12 mouse cellular contexts compared by ENCODE assay signal in genomic region chr19:56663474-56664227, GRCm38 (mm10). TPM values are rescaled to one million over a fixed set of nuclear protein-coding genes. Genes with fewer than 3 reads are reported as not detected.
DNase-seq lines count a peak whose midpoint lies in the region; ATAC-seq and TF ChIP-seq lines count a peak whose summit lies in the region.
"Had no signal": no experiment of that assay in that cellular context is flagged by ENCODE, and none has a peak within 500 bp of the region (broad histone marks: within the 10 kb centered on the region; RNA-seq: fewer than 3 reads in every experiment).

No protein-coding gene starts in this region.

- H3K27ac ChIP-seq in forebrain, postnatal 0 days (ENCODE audit: low read depth, low read length): 0 out of 2 replicates have a peak overlapping the region, but pooled peaks have one; percentile 15
- H3K27ac ChIP-seq in forebrain, embryonic 11.5 days (ENCODE audit: low read depth, low read length): no peak overlapping the region
- peak overlapping the region; percentile 55; the same call in 1 of the 2 replicates for H3K27ac ChIP-seq in layer of hippocampus, adult 2 months
- 0 out of 2 replicates have a peak overlapping the region, but pooled peaks have one; percentile 4 for H3K27ac ChIP-seq in embryonic facial prominence, embryonic 15.5 days (replicated peaks)
- H3K27ac ChIP-seq: liver, embryonic 12.5 days had no signal

- no peak for DNase-seq in forebrain, postnatal 0 days
- no peak for DNase-seq in forebrain, embryonic 11.5 days (ENCODE audit: low spot score)
- no peak for DNase-seq in layer of hippocampus, adult 2 months (ENCODE audit: low spot score in 2 of 2)
- DNase-seq in layer of hippocampus, postnatal 14 days (ENCODE audit: low spot score in 2 of 2): no peak
- DNase-seq in lung, postnatal 25 days (ENCODE audit: low spot score): peak; percentile 68
- DNase-seq in layer of hippocampus, adult 18-20 months (ENCODE audit: low spot score in 2 of 2): no peak
- DNase-seq in urinary bladder, postnatal 10 days (ENCODE audit: low spot score): no peak

- no peak overlapping the region for H3K4me2 ChIP-seq in forebrain, postnatal 0 days (ENCODE audit: low read depth)
- no peak overlapping the region for H3K4me2 ChIP-seq in forebrain, embryonic 11.5 days (ENCODE audit: low read depth, low read length, severe bottlenecking)
- H3K4me2 ChIP-seq in embryonic facial prominence, embryonic 15.5 days (replicated peaks): no peak overlapping the region
- H3K4me2 ChIP-seq: liver, embryonic 12.5 days had no signal

- H3K9me3 ChIP-seq in forebrain, postnatal 0 days (ENCODE audit: low read length): no peaks in the 10 kb centered on the region
- H3K9me3 ChIP-seq in forebrain, embryonic 11.5 days (ENCODE audit: control insufficient read depth, low read length): no peaks in the 10 kb centered on the region
- no peaks in the 10 kb centered on the region for H3K9me3 ChIP-seq in embryonic facial prominence, embryonic 15.5 days (replicated peaks)
- H3K9me3 ChIP-seq: liver, embryonic 12.5 days had no signal

- ATAC-seq in forebrain, postnatal 0 days: no peak
- ATAC-seq in forebrain, embryonic 11.5 days (replicated peaks; ENCODE audit: low FRiP score): no peak
- no peak for ATAC-seq in embryonic facial prominence, embryonic 15.5 days (ENCODE audit: insufficient number of reproducible peaks, low FRiP score, low TSS enrichment, low read depth)
- ATAC-seq: liver, embryonic 12.5 days had no signal

- TF ChIP-seq CTCF in forebrain, postnatal 0 days (IDR thresholded peaks at IDR 0.05; ENCODE audit: low read depth): no peak
- TF ChIP-seq CTCF in layer of hippocampus, adult 2 months (conservative IDR thresholded peaks at IDR 0.05): no peak

- H3K4me3 ChIP-seq in forebrain, postnatal 0 days (ENCODE audit: low read depth, low read length): no peak overlapping the region
- no peak overlapping the region for H3K4me3 ChIP-seq in forebrain, embryonic 11.5 days (ENCODE audit: low read depth, low read length)
- no peak overlapping the region for H3K4me3 ChIP-seq in layer of hippocampus, adult 2 months
- H3K4me3 ChIP-seq in embryonic facial prominence, embryonic 15.5 days (replicated peaks): no peak overlapping the region
- H3K4me3 ChIP-seq: liver, embryonic 12.5 days; megakaryocyte, embryonic 14.5 days had no signal

- no peaks in the 10 kb centered on the region for H3K4me1 ChIP-seq in forebrain, postnatal 0 days (ENCODE audit: insufficient read depth)
- no peaks in the 10 kb centered on the region for H3K4me1 ChIP-seq in forebrain, embryonic 11.5 days (replicated peaks; ENCODE audit: control insufficient read depth, insufficient read depth, low read length)
- H3K4me1 ChIP-seq in embryonic facial prominence, embryonic 15.5 days: 0 out of 2 replicates have a peak, but pooled peaks cover 9% of the 10 kb centered on the region

- no peaks in the 10 kb centered on the region for H3K27me3 ChIP-seq in forebrain, postnatal 0 days (ENCODE audit: insufficient read depth, low read length)
- H3K27me3 ChIP-seq in forebrain, embryonic 11.5 days (ENCODE audit: control insufficient read depth, insufficient read depth, low read length): no peaks in the 10 kb centered on the region
- H3K27me3 ChIP-seq in embryonic facial prominence, embryonic 15.5 days: no peaks in the 10 kb centered on the region
- H3K27me3 ChIP-seq: liver, embryonic 12.5 days had no signal

- 65% methylated on average over 10 of the region's 10 CpGs for WGBS in forebrain, postnatal 0 days
- WGBS in forebrain, embryonic 11.5 days: 57% methylated on average over 10 of the region's 10 CpGs
- 71% methylated on average over 10 of the region's 10 CpGs for WGBS in embryonic facial prominence, embryonic 15.5 days

- no peak overlapping the region for H3K9ac ChIP-seq in forebrain, postnatal 0 days
- no peak overlapping the region for H3K9ac ChIP-seq in forebrain, embryonic 11.5 days (ENCODE audit: low read length)
- no peak overlapping the region for H3K9ac ChIP-seq in embryonic facial prominence, embryonic 15.5 days
- H3K9ac ChIP-seq: liver, embryonic 12.5 days had no signal

- H3K36me3 ChIP-seq in forebrain, postnatal 0 days (ENCODE audit: insufficient read depth): no peaks in the 10 kb centered on the region
- no peaks in the 10 kb centered on the region for H3K36me3 ChIP-seq in forebrain, embryonic 11.5 days (ENCODE audit: control insufficient read depth, insufficient read depth, low read length)
- H3K36me3 ChIP-seq in embryonic facial prominence, embryonic 15.5 days: no peaks in the 10 kb centered on the region
- H3K36me3 ChIP-seq: liver, embryonic 12.5 days had no signal

RNA-seq across cellular contexts. Expression of gene Adrb1, which starts 58.3 kb away (rescaled TPM):
- 7.3 and 8.5 TPM in 2 replicates for total RNA-seq in forebrain, postnatal 0 days (2014; rRNA removed)
- 2.8 and 3.4 TPM in 2 replicates for polyA plus RNA-seq in forebrain, postnatal 0 days (2015; fragmentation: Nextera tagmentation; extraction: Ambion mirVana)
- polyA plus RNA-seq in forebrain, embryonic 11.5 days (2014; fragmentation: Nextera tagmentation; extraction: Ambion mirVana): 0.17 and 0.23 TPM in 2 replicates
- total RNA-seq in layer of hippocampus, adult 2 months (2021): 10 to 100 TPM; 17.7 to 21.4 TPM
- total RNA-seq in layer of hippocampus, postnatal 14 days (2021): 10 to 100 TPM; 12.1 to 15.7 TPM
- 1.3 and 1.7 TPM in 2 replicates for polyA plus RNA-seq in embryonic facial prominence, embryonic 15.5 days (2015; fragmentation: Nextera tagmentation; extraction: Ambion mirVana)
- 10 to 100 TPM; 20.5 to 23.9 TPM for total RNA-seq in layer of hippocampus, adult 18-20 months (2021)
- total RNA-seq: common myeloid progenitor, adult 5-6 weeks; granulocyte monocyte progenitor cell, adult 5-6 weeks had no signal
